Mouse (Mus musculus) heart, adult 2 months (tissue): ENCODE data around the gene Cchcr1. TPM values are rescaled to one million over a fixed set of nuclear protein-coding genes. Genes with fewer than 3 reads are reported as not detected.
"Not testable (repeated sequence)": the region's sequence is repeated elsewhere in the genome, so short reads cannot be mapped to it uniquely, and the experiment has no call there.

Experiments used
- DNase-seq, 2 experiments: peaks; one replicate each; pipeline ENCODE4 v3.0.0; 2021
- H3K27ac ChIP-seq: fragments of 200-600 bp; 2 replicates; pipeline ENCODE4 v1.8.1; 2022
- H3K27me3 ChIP-seq: fragments of 200-500 bp; 2 replicates; pipeline ENCODE4 v1.6.1; 2012; ENCODE audit warnings: mild to moderate bottlenecking, low read length, inconsistent platforms, mixed read lengths; ENCODE audit not compliant: control insufficient read depth, insufficient read depth
- H3K36me3 ChIP-seq: fragments of 200-500 bp; 2 replicates; pipeline ENCODE4 v1.6.1; 2012; ENCODE audit warnings: low read length, inconsistent platforms; ENCODE audit not compliant: control insufficient read depth, insufficient read depth
- H3K4me1 ChIP-seq: fragments of 200-500 bp; 2 replicates; pipeline ENCODE4 v1.6.1; 2011; ENCODE audit warnings: low read length; ENCODE audit not compliant: control insufficient read depth, insufficient read depth
- H3K4me3 ChIP-seq: fragments of 200-600 bp; 2 replicates; pipeline ENCODE4 v1.8.1; 2022
- H3K79me2 ChIP-seq: fragments of 200-500 bp; replicated peaks from 2 replicates; pipeline ENCODE4 v1.6.1; 2012; ENCODE audit warnings: mild to moderate bottlenecking, inconsistent platforms, low read length, moderate library complexity, mixed read lengths; ENCODE audit not compliant: control insufficient read depth, insufficient read depth
- H3K9ac ChIP-seq: fragments of 200-500 bp; 2 replicates; pipeline ENCODE4 v1.6.1; 2012; ENCODE audit warnings: low read depth, mild to moderate bottlenecking, control low read depth, inconsistent platforms, low read length, mixed read lengths
- CTCF ChIP-seq: fragments of 200-600 bp; IDR thresholded peaks from 2 replicates; pipeline ENCODE4 v1.8.1; 2022; ENCODE audit warnings: antibody characterized with exemption, mild to moderate bottlenecking, moderate library complexity
- EP300 ChIP-seq: fragments of 200-500 bp; IDR thresholded peaks from 2 replicates; pipeline ENCODE4 v1.6.1; 2011; ENCODE audit warnings: low read depth, low read length, control low read depth; ENCODE audit not compliant: insufficient read depth
- POLR2A ChIP-seq: fragments of 200-500 bp; IDR thresholded peaks from 2 replicates; pipeline ENCODE4 v1.6.1; 2011; ENCODE audit warnings: mild to moderate bottlenecking, low read depth, low read length, control low read depth; ENCODE audit not compliant: insufficient read depth
- WGBS: fragments of 180-500 bp; shearing (Covaris S2); methylation state at CpG from one replicate; pipeline ENCODE4 v1.1.7; 2018; 5-methylcytosine and 5-hydroxymethylcytosine counted together
- intact Hi-C: fragments of 180-260 bp; cut with DNase I; formaldehyde crosslinking; loops from one replicate; pipeline ENCODE4 v1.15.1; 2025
- long read RNA-seq: library from polyadenylated mRNA; stranded (forward); transcript quantifications from one replicate; pipeline ENCODE4 v2.0.0, GENCODE M21; 2021
- polyA plus RNA-seq: library from polyadenylated mRNA; depleted of rRNA; stranded (reverse); fragments of >200 nt; gene quantifications from 2 replicates; pipeline ENCODE4 v1.2.3, GENCODE M21; 2012; rRNA removed
- total RNA-seq, 2 experiments: library from RNA; stranded (reverse); gene quantifications; 2 replicates each; pipeline ENCODE4 v1.2.3; 2021

The Cchcr1 gene
- total RNA-seq (1 to 10 TPM; 1.9 to 2.2 TPM), polyA plus RNA-seq (3.7 and 3.8 TPM in 2 replicates)
- long read RNA-seq, partial matches to known transcripts, result 0 of 4 reads
- long read RNA-seq, other reads (novel, unspliced or antisense), result 1 of 4 reads

GRCm38 (mm10) chr17:35516652-35517500 is at the start of gene Cchcr1, which contains the start of gene Tcf19:
TSS of gene Cchcr1 (plus strand) at chr17:35517100.
TSS of gene Tcf19 (minus strand) at chr17:35516824.
- no peaks in the 10 kb centered on the region for H3K27me3 ChIP-seq
- no peak for TF ChIP-seq EP300
- no peak for TF ChIP-seq CTCF
- TF ChIP-seq POLR2A, result no peak
- WGBS, result 1% methylated on average over 67 of the region's 67 CpGs
- H3K4me3 ChIP-seq, result peak within 1 kb of the TSS; percentile 64
- intact Hi-C loops, result no loop called here
- H3K4me1 ChIP-seq, result 0 out of 2 replicates have a peak, but pooled peaks cover 1% of the 10 kb centered on the region
- peak; percentile 94 to 97 for DNase-seq
- no peaks in the 10 kb centered on the region for H3K36me3 ChIP-seq
- peak within 1 kb of the TSS; percentile 34 for H3K9ac ChIP-seq
- no peaks in the 10 kb centered on the region for H3K79me2 ChIP-seq
- H3K27ac ChIP-seq, result peak within 1 kb of the TSS; percentile 40

GRCm38 (mm10) chr17:35468936-35469335 is 48.0 kb upstream of the Cchcr1 start:
- H3K27ac ChIP-seq, H3K9ac ChIP-seq, DNase-seq, H3K79me2 ChIP-seq, H3K27me3 ChIP-seq, H3K36me3 ChIP-seq, H3K4me1 ChIP-seq, intact Hi-C loops, H3K4me3 ChIP-seq: not testable (repeated sequence)
- 44% methylated on average over 3 of the region's 3 CpGs for WGBS

GRCm38 (mm10) chr17:35469842-35470751 is 46.8 kb upstream of the Cchcr1 start, which contains the start of gene H2-Q10:
TSS of gene H2-Q10 (plus strand) at chr17:35470089.
- intact Hi-C loops, result no loop called here
- no peak for TF ChIP-seq CTCF
- no peak for TF ChIP-seq POLR2A
- TF ChIP-seq EP300, result no peak
- Histone ChIP-seq H3K4me1 (no peaks in the 10 kb centered on the region), H3K9ac (no peak within 1 kb of the TSS), H3K27ac (no peak within 1 kb of the TSS), H3K36me3 (no peaks in the 10 kb centered on the region), H3K27me3 (peaks cover 2% of the 10 kb centered on the region; the same call in 1 of the 2 replicates), H3K79me2 (no peaks in the 10 kb centered on the region), H3K4me3 (peak within 1 kb of the TSS; percentile 33; the same call in 1 of the 2 replicates)
- whole genome bisulfite sequencing, result 3% methylated on average over 80 of the region's 80 CpGs
- no peak for DNase-seq

GRCm38 (mm10) chr17:35484066-35484465 is 32.8 kb upstream of the Cchcr1 start:
- H3K9ac ChIP-seq, result no peak overlapping the region
- DNase-seq, result peak; percentile 21 to 61
- H3K79me2 ChIP-seq, result no peaks in the 10 kb centered on the region
- no peak overlapping the region for H3K27ac ChIP-seq
- H3K27me3 ChIP-seq, result no peaks in the 10 kb centered on the region
- intact Hi-C loops, result loop anchor here (2.0 kb wide), 2 partner anchors 31 to 51 kb away; no protein-coding TSS in a partner anchor
- peak; percentile 69; the same call in 1 of the 2 replicates for TF ChIP-seq EP300
- TF ChIP-seq POLR2A, result no peak
- peak; percentile 99 for TF ChIP-seq CTCF
- no peak overlapping the region for H3K4me3 ChIP-seq
- no peaks in the 10 kb centered on the region for H3K4me1 ChIP-seq
- H3K36me3 ChIP-seq, result no peaks in the 10 kb centered on the region
- WGBS, result under 1% methylated on average over 9 of the region's 9 CpGs

GRCm38 (mm10) chr17:35485702-35486101 is 31.2 kb upstream of the Cchcr1 start:
- Histone ChIP-seq H3K27ac (no peak overlapping the region), H3K27me3 (no peaks in the 10 kb centered on the region), H3K36me3 (no peaks in the 10 kb centered on the region), H3K79me2 (no peaks in the 10 kb centered on the region), H3K4me1 (no peaks in the 10 kb centered on the region), H3K4me3 (no peak overlapping the region), H3K9ac (no peak overlapping the region)
- peak in 1 of 2 experiments; percentile 23 for DNase-seq
- TF ChIP-seq CTCF, result no peak
- no peak for TF ChIP-seq EP300
- no peak for TF ChIP-seq POLR2A
- intact Hi-C loops, result loop anchor here (2.0 kb wide), 2 partner anchors 29 to 49 kb away; no protein-coding TSS in a partner anchor
- WGBS, result 40% methylated on average over 4 of the region's 4 CpGs
